Mouse (Mus musculus): ENCODE data around the gene Ttc24. TPM values are rescaled to one million over a fixed set of nuclear protein-coding genes. Genes with fewer than 3 reads are reported as not detected.
A peak's percentile ranks its signal among the peaks of the same experiment; 100 is the strongest.

Gene Ttc24
- total RNA-seq (2012; rRNA removed) (not detected in 2 replicates), total RNA-seq (2014; rRNA removed) (not detected in 2 replicates), polyA plus RNA-seq (2012; ENCODE audit: insufficient read length, low read depth) (not detected in 2 replicates)

- Histone ChIP-seq H3K27me3 (replicated peaks) (peaks cover 47% of the 10 kb centered on the region), H3K4me1 (ENCODE audit: control insufficient read depth in 1 of 2, insufficient read depth in 2 of 2) (peaks cover 3 to 9% of the 10 kb centered on the region in 2 experiments; a peak in 3 of 4 replicates), H3K9me3 (replicated peaks; ENCODE audit: low read length) (no peaks in the 10 kb centered on the region), H3K36me3 (replicated peaks in 1 of 2; ENCODE audit: control insufficient read depth in 1 of 2, insufficient read depth in 1 of 2, low read length in 1 of 2) (no peaks in the 10 kb centered on the region), H3K4me2 (ENCODE audit: insufficient read depth, low read depth, poor library complexity, severe bottlenecking) (no peak within 1 kb of the TSS), H3K4me3 (replicated peaks in 1 of 3; ENCODE audit: low read depth in 2 of 3, low read length in 2 of 3, poor library complexity in 1 of 3) (no peak within 1 kb of the TSS), H3K9ac (ENCODE audit: insufficient read depth, low read depth) (no peak within 1 kb of the TSS), H3K27ac (ENCODE audit: insufficient read depth, low read depth) (no peak within 1 kb of the TSS), H3K79me2 (replicated peaks; ENCODE audit: control insufficient read depth, extremely low read depth, insufficient read depth, poor library complexity, severe bottlenecking) (no peaks in the 10 kb centered on the region)
- DNase-seq (ENCODE audit: extremely low read depth), result no peak
- in situ Hi-C loops (cut with MboI; ENCODE audit: low pct_ligation_motif_present, low pct_unique_long_range_greater_than_20kb, low sequenced_read_pairs) (no loop called here), dilution Hi-C loops (cut with MboI; ENCODE audit: extremely low pct_ligation_motif_present, extremely low pct_unique_long_range_greater_than_20kb, low sequenced_read_pairs) (no loop called here)
- no peak for TF ChIP-seq CHD1 (IDR thresholded peaks at IDR 0.05; ENCODE audit: low read depth, low read length)
- no peak for TF ChIP-seq NELFE (IDR thresholded peaks at IDR 0.05; ENCODE audit: low read depth, low read length)
- TF ChIP-seq SIN3A (IDR thresholded peaks at IDR 0.05; ENCODE audit: low read length), result no peak
- no peak for TF ChIP-seq MAFK (IDR thresholded peaks at IDR 0.05; ENCODE audit: insufficient replicate concordance, low read length)
- no peak for TF ChIP-seq ZNF384 (IDR thresholded peaks at IDR 0.05; ENCODE audit: low read depth, low read length)
- no peak for TF ChIP-seq CHD2 (IDR thresholded peaks at IDR 0.05; ENCODE audit: low read length)
- TF ChIP-seq ZMIZ1 (IDR thresholded peaks at IDR 0.05; ENCODE audit: low read depth, low read length), result no peak
- no peak for TF ChIP-seq IRF4 (IDR thresholded peaks at IDR 0.05; ENCODE audit: low read depth, low read length)
- no peak for TF ChIP-seq E2F4 (IDR thresholded peaks at IDR 0.05; ENCODE audit: insufficient replicate concordance, low read depth, low read length)
- TF ChIP-seq MXI1 (IDR thresholded peaks at IDR 0.05; ENCODE audit: low read depth, low read length), result no peak
- TF ChIP-seq JUND (conservative IDR thresholded peaks at IDR 0.05; ENCODE audit: low read depth, low read length), result no peak
- no peak for TF ChIP-seq EP300 (IDR thresholded peaks at IDR 0.05; ENCODE audit: low read length)
These were observed at the start of gene Ttc24 for GRCm38 (mm10) chr3:88078204-88078603. TSS of gene Ttc24 (minus strand) at chr3:88078304.

- no peak overlapping the region for H3K4me3 ChIP-seq (replicated peaks in 1 of 3; ENCODE audit: low read depth in 2 of 3, low read length in 2 of 3, poor library complexity in 1 of 3)
- H3K4me1 ChIP-seq (ENCODE audit: control insufficient read depth in 1 of 2, insufficient read depth in 2 of 2), result peaks cover 2 to 23% of the 10 kb centered on the region in 2 experiments; a peak in 3 of 4 replicates
- no peaks in the 10 kb centered on the region for H3K9me3 ChIP-seq (replicated peaks; ENCODE audit: low read length)
- no peak for DNase-seq (ENCODE audit: extremely low read depth)
- H3K27ac ChIP-seq (ENCODE audit: insufficient read depth, low read depth), result no peak overlapping the region
- peak; percentile 65 for TF ChIP-seq MAX (IDR thresholded peaks at IDR 0.05; ENCODE audit: low read length)
- TF ChIP-seq SIN3A (IDR thresholded peaks at IDR 0.05; ENCODE audit: low read length), result peak; percentile 56; the same call in 1 of the 2 replicates
- no peak for TF ChIP-seq HCFC1 (IDR thresholded peaks at IDR 0.05; ENCODE audit: low read depth, low read length)
- peak; percentile 42 for TF ChIP-seq BHLHE40 (IDR thresholded peaks at IDR 0.05; ENCODE audit: low read depth, low read length)
- TF ChIP-seq MEF2A (IDR thresholded peaks at IDR 0.05; ENCODE audit: borderline replicate concordance, low read depth, low read length), result no peak
- TF ChIP-seq MXI1 (IDR thresholded peaks at IDR 0.05; ENCODE audit: low read depth, low read length), result 0 out of 2 replicates have a peak, but pooled peaks have one; percentile 48
- peak; percentile 52; the same call in 1 of the 2 replicates for TF ChIP-seq MYC (IDR thresholded peaks at IDR 0.05; ENCODE audit: low read depth, low read length)
- TF ChIP-seq EP300 (IDR thresholded peaks at IDR 0.05; ENCODE audit: low read length), result 0 out of 2 replicates have a peak, but pooled peaks have one; percentile 18
- H3K36me3 ChIP-seq (replicated peaks in 1 of 2; ENCODE audit: control insufficient read depth in 1 of 2, insufficient read depth in 1 of 2, low read length in 1 of 2), result no peaks in the 10 kb centered on the region
- dilution Hi-C loops (cut with MboI; ENCODE audit: extremely low pct_ligation_motif_present, extremely low pct_unique_long_range_greater_than_20kb, low sequenced_read_pairs), result no loop called here
- no peak overlapping the region for H3K9ac ChIP-seq (ENCODE audit: insufficient read depth, low read depth)
- H3K79me2 ChIP-seq (replicated peaks; ENCODE audit: control insufficient read depth, extremely low read depth, insufficient read depth, poor library complexity, severe bottlenecking), result no peaks in the 10 kb centered on the region
- H3K27me3 ChIP-seq (replicated peaks), result no peaks in the 10 kb centered on the region
- H3K4me2 ChIP-seq (ENCODE audit: insufficient read depth, low read depth, poor library complexity, severe bottlenecking), result no peak overlapping the region
- in situ Hi-C loops (cut with MboI; ENCODE audit: low pct_ligation_motif_present, low pct_unique_long_range_greater_than_20kb, low sequenced_read_pairs), result no loop called here
These were observed 49.5 kb upstream of the Ttc24 start for GRCm38 (mm10) chr3:88127636-88128035.

All from CH12.LX (cell line).